Mouse (Mus musculus) olfactory bulb, adult 2 months (tissue): ENCODE results near the gene Asb6.
A peak's percentile ranks its signal among the peaks of the same experiment; 100 is the strongest.

ENCODE experiments used
- CTCF ChIP-seq: fragments of 200-500 bp; IDR thresholded peaks from 2 replicates; pipeline ENCODE4 v1.5.1; 2012; ENCODE audit warnings: low read depth, mild to moderate bottlenecking, low read length, moderate library complexity; ENCODE audit not compliant: insufficient read depth
- POLR2A ChIP-seq: fragments of 200-500 bp; IDR thresholded peaks from 2 replicates; pipeline ENCODE4 v1.6.1; 2012; ENCODE audit warnings: mild to moderate bottlenecking, low read depth, low read length, moderate library complexity; ENCODE audit not compliant: insufficient read depth

DNA sequence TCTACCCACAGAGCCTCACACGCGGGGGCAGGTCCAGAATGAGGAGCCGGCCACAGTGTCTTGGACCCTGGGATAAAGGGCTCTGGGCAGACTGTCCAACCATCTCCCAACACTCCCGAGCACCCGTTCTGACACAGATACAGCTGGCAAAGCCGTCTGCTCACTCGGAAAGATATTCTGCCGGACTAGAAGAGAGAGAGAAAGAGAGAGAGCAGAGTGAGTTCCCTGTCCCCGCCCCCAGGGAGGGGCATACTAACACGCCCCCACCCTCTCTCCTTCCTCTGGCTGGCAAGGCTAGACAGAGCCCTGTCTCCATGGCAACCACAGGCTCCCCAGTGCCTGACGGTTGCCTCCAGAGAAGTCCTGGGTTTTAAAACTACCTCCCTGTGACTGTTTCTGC is 33.8 kb downstream of the Asb6 start:
- TF ChIP-seq CTCF (no peak), POLR2A (0 out of 2 replicates have a peak, but pooled peaks have one; percentile 20)
